Mouse (Mus musculus) midbrain, embryonic 16.5 days (tissue): ENCODE results near the gene Tppp3. TPM values are rescaled to one million over a fixed set of nuclear protein-coding genes. Genes with fewer than 3 reads are reported as not detected.
A peak's percentile ranks its signal among the peaks of the same experiment; 100 is the strongest.

Experiments used
- ATAC-seq: fragments of 200-750 bp; cut with Nextera tagmentation; 2 replicates; pipeline ENCODE4 v1.8.0; 2017; ENCODE audit warnings: moderate TSS enrichment
- H3K27ac ChIP-seq: fragments of 300-500 bp; sonication (generic); 2 replicates; pipeline ENCODE4 v1.5.1; 2014; ENCODE audit warnings: mild to moderate bottlenecking, low read length, mixed read lengths
- H3K27me3 ChIP-seq: fragments of 300-500 bp; sonication (generic); 2 replicates; pipeline ENCODE4 v1.6.1; 2014; ENCODE audit warnings: low read depth, low read length, mixed read lengths; ENCODE audit not compliant: control insufficient read depth, insufficient read depth
- H3K36me3 ChIP-seq: fragments of 300-500 bp; sonication (generic); 2 replicates; pipeline ENCODE4 v1.6.1; 2014; ENCODE audit warnings: mild to moderate bottlenecking, low read length, moderate library complexity, mixed read lengths; ENCODE audit not compliant: control insufficient read depth, insufficient read depth
- H3K4me1 ChIP-seq: fragments of 300-500 bp; sonication (generic); 2 replicates; pipeline ENCODE4 v1.6.1; 2014; ENCODE audit warnings: mild to moderate bottlenecking, low read length, mixed read lengths; ENCODE audit not compliant: control insufficient read depth, insufficient read depth
- H3K4me2 ChIP-seq: fragments of 300-500 bp; sonication (generic); 2 replicates; pipeline ENCODE4 v1.6.1; 2014; ENCODE audit warnings: mild to moderate bottlenecking, low read length, mixed read lengths
- H3K4me3 ChIP-seq: fragments of 300-500 bp; sonication (generic); 2 replicates; pipeline ENCODE4 v1.5.1; 2014; ENCODE audit warnings: low read depth, mild to moderate bottlenecking, low read length, moderate library complexity, mixed read lengths
- H3K9ac ChIP-seq: fragments of 300-500 bp; sonication (generic); 2 replicates; pipeline ENCODE4 v1.6.1; 2014; ENCODE audit warnings: low read depth, low read length, mixed read lengths
- H3K9me3 ChIP-seq: fragments of 300-500 bp; sonication (generic); replicated peaks from 2 replicates; pipeline ENCODE4 v1.6.1; 2014; ENCODE audit warnings: mild to moderate bottlenecking, low read length, mixed read lengths; ENCODE audit not compliant: control insufficient read depth, poor library complexity, severe bottlenecking
- whole genome bisulfite sequencing: fragments of 180-500 bp; shearing (Covaris S2); extraction: QIAGEN DNeasy Blood & Tissue Kit; methylation state at CpG from one replicate; pipeline ENCODE4 v1.1.7; 2014; 5-methylcytosine and 5-hydroxymethylcytosine counted together
- polyA plus RNA-seq: library from polyadenylated mRNA; unstranded; fragments of >200 nt; fragmentation: Nextera tagmentation; extraction: Ambion mirVana; gene quantifications from 2 replicates; pipeline ENCODE4 v1.2.1, GENCODE M21; 2015

Tppp3 gene
- polyA plus RNA-seq, 1 experiment from 2014 or later: 159 TPM

DNA sequence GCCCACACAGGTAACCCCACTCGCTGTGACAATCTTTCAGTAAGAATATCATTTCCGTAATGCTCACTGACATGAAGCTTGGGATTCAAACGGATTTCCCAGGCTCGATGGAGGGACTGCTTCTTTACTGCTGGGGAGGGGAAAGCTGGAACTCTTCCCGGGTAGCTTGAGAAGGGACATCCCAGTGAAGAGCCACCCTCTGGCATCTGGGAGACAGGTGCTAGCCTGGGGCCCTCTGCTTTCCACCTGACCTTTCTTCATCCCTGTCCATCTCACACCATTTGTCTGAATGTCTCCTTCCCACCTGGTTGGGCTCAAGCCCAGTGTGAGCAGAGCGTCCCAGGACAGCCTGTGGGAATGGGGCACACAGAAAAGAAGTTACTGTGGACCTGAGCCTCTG is 5.1 kb downstream of the Tppp3 start:
- Histone ChIP-seq H3K9me3 (no peaks in the 10 kb centered on the region), H3K27me3 (no peaks in the 10 kb centered on the region), H3K36me3 (peaks cover 9% of the 10 kb centered on the region; the same call in 1 of the 2 replicates), H3K4me3 (no peak overlapping the region), H3K4me2 (no peak overlapping the region), H3K4me1 (peaks cover 21% of the 10 kb centered on the region), H3K27ac (peak overlapping the region; percentile 23), H3K9ac (no peak overlapping the region)
- no peak for ATAC-seq
- WGBS: 82% methylated on average over 6 of the region's 6 CpGs

DNA sequence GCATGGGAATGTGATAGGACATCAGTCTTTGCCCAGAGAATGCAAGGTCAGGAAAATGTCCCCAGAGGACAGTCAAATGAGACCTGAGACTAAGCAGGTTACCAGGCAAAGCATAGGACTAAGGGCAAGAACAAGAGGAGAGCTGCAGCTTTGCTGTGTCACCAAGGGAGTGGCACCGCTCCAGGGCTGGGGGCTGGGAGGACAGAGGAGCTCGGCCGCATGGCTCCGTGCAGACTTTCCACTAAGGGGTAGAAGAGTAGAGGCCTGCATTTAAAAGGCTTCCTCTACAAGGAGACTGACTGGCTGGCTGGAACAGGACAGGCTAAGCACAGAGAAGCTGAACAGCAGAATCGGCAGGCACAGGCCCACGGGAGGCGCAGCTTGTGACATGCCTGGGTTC is 6.7 kb downstream of the Tppp3 start:
- Histone ChIP-seq H3K4me1 (peaks cover 8% of the 10 kb centered on the region), H3K4me2 (no peak overlapping the region), H3K9me3 (no peaks in the 10 kb centered on the region), H3K9ac (no peak overlapping the region), H3K4me3 (no peak overlapping the region), H3K36me3 (peaks cover 9% of the 10 kb centered on the region; the same call in 1 of the 2 replicates), H3K27ac (no peak overlapping the region), H3K27me3 (no peaks in the 10 kb centered on the region)
- WGBS: 70% methylated on average over 7 of the region's 7 CpGs
- no peak for ATAC-seq

DNA sequence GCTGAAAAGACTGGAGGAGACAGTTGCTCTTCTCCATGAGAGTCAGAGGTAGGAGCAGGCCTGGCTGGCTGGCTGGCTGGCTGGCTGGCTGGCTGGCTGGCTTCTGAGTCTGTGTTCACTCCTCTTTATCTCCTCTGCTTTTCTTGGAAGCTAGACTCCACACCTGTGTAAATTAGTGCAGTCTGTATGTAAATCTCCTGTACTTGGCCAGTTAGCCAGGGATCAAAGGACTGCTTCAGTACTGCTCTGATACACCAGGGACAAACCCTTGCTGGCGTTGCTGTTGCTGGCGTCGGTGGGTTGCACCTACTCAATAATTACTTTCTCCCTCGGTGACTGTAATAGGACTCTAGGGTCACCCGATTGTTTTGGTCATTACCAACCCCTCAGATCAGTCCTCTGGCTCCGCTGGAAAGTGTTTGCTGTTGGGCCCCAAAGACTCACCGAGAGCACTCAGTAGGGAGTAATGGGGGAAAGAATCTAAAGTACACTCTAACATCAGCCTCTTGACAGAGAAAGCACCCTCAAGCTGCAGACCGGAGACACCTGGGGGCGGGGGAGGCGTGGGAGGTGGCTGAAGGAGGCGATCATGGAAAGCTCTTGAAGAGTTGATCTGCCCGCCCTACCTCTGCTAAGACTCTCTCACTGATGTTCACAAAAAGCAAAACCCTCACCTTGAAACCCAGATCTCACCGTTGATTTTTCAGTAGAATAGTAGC is 10.1 kb downstream of the Tppp3 start:
- Histone ChIP-seq H3K36me3 (no peaks in the 10 kb centered on the region), H3K4me1 (no peaks in the 10 kb centered on the region), H3K9ac (no peak overlapping the region), H3K27ac (no peak overlapping the region), H3K4me2 (no peak overlapping the region), H3K27me3 (no peaks in the 10 kb centered on the region), H3K4me3 (no peak overlapping the region), H3K9me3 (no peaks in the 10 kb centered on the region)
- WGBS: 71% methylated on average over 13 of the region's 13 CpGs
- ATAC-seq: no peak

DNA sequence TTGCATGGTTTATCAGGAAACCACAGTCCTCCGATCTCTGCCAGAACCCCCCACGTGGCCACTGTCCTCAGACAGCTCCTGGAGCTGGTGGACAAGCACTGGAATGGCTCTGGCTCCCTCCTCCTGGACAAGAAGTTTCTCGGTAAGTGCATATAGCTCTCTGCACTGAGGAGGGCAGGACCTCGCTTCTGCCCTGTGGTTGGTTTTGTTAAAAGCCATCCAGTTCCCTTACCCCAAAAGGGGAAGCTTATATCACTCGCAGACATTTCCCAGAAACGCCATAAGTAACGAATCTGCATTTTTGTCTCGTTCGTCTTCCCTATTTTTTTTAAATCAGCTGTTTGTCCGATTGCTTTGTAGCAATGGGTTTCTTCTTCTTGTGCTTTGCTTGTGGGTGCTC is 16.1 kb downstream of the Tppp3 start:
- Histone ChIP-seq H3K9me3 (no peaks in the 10 kb centered on the region), H3K36me3 (no peaks in the 10 kb centered on the region), H3K4me2 (no peak overlapping the region), H3K9ac (no peak overlapping the region), H3K4me1 (no peaks in the 10 kb centered on the region), H3K27me3 (no peaks in the 10 kb centered on the region), H3K27ac (no peak overlapping the region), H3K4me3 (no peak overlapping the region)
- no peak for ATAC-seq
- 69% methylated on average over 10 of the region's 10 CpGs for WGBS

DNA sequence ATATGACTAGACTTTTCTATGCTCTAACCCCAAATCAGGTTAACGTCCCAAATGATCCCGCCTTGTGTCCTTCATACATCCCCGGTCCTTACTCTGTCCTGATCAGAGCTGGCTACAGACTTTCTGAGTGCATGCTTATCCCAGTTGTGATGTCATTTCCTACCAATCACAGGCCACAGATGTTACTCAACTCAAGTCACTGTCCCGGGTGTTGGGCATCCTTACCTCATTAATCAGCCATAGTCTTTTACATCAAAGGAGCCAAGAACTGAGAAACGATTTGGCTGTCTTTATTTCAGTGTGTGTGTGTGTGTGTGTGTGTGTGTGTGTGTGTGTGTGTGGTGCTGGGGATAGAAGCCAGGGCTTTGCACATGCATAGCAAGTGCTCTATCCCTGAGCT is 17.2 kb downstream of the Tppp3 start:
- Histone ChIP-seq H3K4me3 (no peak overlapping the region), H3K27me3 (no peaks in the 10 kb centered on the region), H3K9ac (no peak overlapping the region), H3K9me3 (no peaks in the 10 kb centered on the region), H3K36me3 (no peaks in the 10 kb centered on the region), H3K4me1 (no peaks in the 10 kb centered on the region), H3K27ac (no peak overlapping the region), H3K4me2 (no peak overlapping the region)
- 72% methylated on average over 5 of the region's 5 CpGs for WGBS
- ATAC-seq: no peak

DNA sequence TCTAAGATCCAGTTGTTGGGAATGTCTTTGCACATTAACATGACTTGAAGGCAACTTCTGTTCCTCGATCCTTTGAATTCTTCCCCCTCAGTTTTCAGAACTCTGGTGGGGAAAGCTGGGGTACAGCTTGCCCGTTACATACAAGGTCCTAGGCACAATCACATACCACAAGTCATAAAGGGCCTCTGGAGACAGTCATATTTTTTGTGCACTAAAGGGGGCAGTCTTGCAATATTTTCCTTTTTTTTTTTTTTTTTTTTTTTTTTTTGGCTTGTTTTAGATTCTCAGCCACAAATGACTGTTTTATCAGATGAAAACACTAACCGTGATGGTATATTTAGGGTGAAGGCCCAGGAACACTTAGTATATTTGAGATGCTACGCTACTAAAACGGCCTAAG is 18.0 kb downstream of the Tppp3 start:
- ATAC-seq: no peak
- Histone ChIP-seq H3K4me2 (no peak overlapping the region), H3K27me3 (no peaks in the 10 kb centered on the region), H3K4me1 (no peaks in the 10 kb centered on the region), H3K9me3 (no peaks in the 10 kb centered on the region), H3K4me3 (no peak overlapping the region), H3K36me3 (no peaks in the 10 kb centered on the region), H3K27ac (no peak overlapping the region), H3K9ac (no peak overlapping the region)
- 81% methylated on average over 5 of the region's 5 CpGs for WGBS

DNA sequence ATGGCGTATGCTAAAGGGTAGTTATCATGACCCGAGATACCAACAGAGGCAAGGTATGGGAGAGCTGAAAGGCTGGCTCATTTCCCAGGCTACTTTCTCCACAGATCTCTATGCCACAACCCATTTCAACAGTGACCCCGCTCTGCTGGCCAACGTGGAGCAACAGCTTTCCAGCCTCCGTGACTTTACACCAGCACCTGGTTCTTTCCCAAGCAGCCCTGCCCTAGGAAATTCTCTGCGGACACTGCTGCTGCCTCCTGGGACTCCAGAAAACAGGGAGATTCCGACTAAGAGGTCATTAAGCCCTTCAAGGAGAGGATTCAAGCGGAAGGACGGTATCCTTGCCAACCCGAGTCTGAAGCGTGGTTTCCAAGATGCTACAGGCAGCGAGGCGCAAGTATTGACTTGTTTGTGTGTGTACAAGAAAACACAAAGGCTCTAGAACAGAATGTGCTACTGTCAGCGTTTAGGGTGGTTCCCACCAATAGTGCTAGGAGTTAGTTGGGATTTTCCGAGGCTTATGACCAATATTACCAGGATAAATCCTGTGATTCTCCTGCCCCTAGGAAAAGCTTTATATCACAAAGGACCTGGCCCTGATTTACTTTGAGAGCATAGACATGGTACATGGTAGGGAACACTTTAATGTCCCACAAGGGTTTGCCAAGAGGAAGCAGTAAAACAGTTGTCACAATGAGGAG is 19.3 kb downstream of the Tppp3 start:
- Histone ChIP-seq H3K4me1 (no peaks in the 10 kb centered on the region), H3K36me3 (no peaks in the 10 kb centered on the region), H3K27ac (no peak overlapping the region), H3K4me2 (no peak overlapping the region), H3K9ac (no peak overlapping the region), H3K4me3 (no peak overlapping the region), H3K9me3 (no peaks in the 10 kb centered on the region), H3K27me3 (no peaks in the 10 kb centered on the region)
- 50% methylated on average over 15 of the region's 15 CpGs for WGBS
- ATAC-seq: no peak

DNA sequence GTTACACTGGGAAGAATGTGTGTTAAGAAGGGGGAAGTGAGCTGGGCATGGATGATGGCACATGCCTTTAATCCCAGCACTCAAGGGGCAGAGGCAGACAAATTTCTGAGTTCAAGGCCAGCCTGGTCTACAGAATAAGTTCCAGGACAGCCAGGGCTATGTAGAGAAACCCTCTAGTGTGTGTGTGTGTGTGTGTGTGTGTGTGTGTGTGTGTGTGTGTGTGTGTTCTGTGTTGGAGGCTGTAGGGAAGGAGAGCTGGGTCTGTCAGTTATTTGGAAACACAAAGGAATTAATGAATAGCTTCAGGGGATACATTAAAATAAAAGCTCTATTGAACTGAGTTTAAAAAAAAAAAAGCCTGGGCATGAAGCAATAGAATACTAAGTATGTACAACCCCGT is 20.3 kb downstream of the Tppp3 start:
- ATAC-seq: no peak
- Histone ChIP-seq H3K36me3 (no peaks in the 10 kb centered on the region), H3K9me3 (no peaks in the 10 kb centered on the region), H3K4me2 (no peak overlapping the region), H3K4me3 (no peak overlapping the region), H3K9ac (no peak overlapping the region), H3K4me1 (peaks cover 3% of the 10 kb centered on the region), H3K27me3 (no peaks in the 10 kb centered on the region), H3K27ac (no peak overlapping the region)
- 28% methylated on average over 1 of the region's 1 CpGs for WGBS

DNA sequence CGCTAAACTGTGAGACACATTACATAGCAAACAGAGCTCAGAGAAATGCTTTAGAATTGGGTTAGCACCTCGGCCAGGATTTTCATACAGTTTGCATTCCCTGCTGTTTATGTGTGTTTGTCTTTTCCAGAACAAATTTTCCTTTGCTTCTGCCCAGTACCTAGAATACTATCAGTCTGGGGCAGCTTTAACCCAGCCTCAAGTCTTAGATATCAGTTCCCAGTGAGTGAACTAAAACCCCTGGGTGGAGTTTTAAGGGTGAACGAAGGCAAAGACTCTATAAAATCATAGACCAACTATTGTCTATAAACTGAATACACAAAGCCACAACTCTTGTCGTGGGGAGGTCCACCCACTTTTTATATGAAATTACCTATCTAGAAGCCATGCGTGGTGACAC is 22.7 kb downstream of the Tppp3 start:
- H3K36me3 ChIP-seq: no peaks in the 10 kb centered on the region
- H3K4me2 ChIP-seq: no peak overlapping the region
- no peak for ATAC-seq
- H3K4me1 ChIP-seq: peaks cover 12% of the 10 kb centered on the region
- no peak overlapping the region for H3K4me3 ChIP-seq
- no peaks in the 10 kb centered on the region for H3K9me3 ChIP-seq
- no peak overlapping the region for H3K9ac ChIP-seq
- H3K27ac ChIP-seq: no peak overlapping the region
- H3K27me3 ChIP-seq: no peaks in the 10 kb centered on the region
- WGBS: 91% methylated on average over 5 of the region's 5 CpGs
